Mouse (Mus musculus): Measurements from ENCODE around the gene Fgfr2.

DNA sequence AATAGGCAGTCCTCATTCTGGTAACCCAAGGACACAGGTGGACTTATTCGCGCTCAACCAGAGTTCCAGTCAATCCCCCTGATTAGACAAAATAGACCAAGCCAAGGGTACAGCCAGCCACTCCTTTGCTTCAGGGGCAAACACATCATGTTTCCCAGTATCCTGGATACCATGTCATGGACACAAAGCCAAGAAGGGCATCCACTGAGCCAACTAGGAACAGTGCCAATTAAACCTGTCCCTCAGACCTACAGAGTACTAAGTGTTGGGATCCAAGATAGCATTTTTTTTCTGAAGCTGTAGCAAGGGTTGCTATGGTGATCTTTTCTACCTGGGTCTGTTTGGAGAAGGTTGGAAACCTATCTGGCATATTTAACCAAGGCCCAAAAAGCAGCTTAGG, 929.5 kb downstream of the Fgfr2 start:
- no peak for TF ChIP-seq CTCF (IDR thresholded peaks at IDR 0.05; ENCODE audit: borderline replicate concordance, extremely low read depth, insufficient read depth, insufficient read length)
- no peak for TF ChIP-seq POLR2A (IDR thresholded peaks at IDR 0.05; ENCODE audit: borderline replicate concordance, extremely low read depth, insufficient read depth, insufficient read length, poor library complexity, severe bottlenecking)

Measured in brain, embryonic 14.5 days (tissue).